Mouse (Mus musculus) thymus, adult 2 months (tissue): ENCODE results near the gene Capns1.
"Not testable (repeated sequence)": the region's sequence is repeated elsewhere in the genome, so short reads cannot be mapped to it uniquely, and the experiment has no call there.

ENCODE experiments used
- CTCF ChIP-seq: fragments of 200-500 bp; IDR thresholded peaks from 2 replicates; pipeline ENCODE4 v1.5.1; 2012; ENCODE audit warnings: mild to moderate bottlenecking, control low read depth, low read length, moderate library complexity, borderline replicate concordance; ENCODE audit not compliant: control insufficient read depth, poor library complexity, insufficient read depth; ENCODE audit errors: extremely low read depth
- POLR2A ChIP-seq: fragments of 200-500 bp; IDR thresholded peaks from 2 replicates; pipeline ENCODE4 v1.6.1; 2012; ENCODE audit warnings: mild to moderate bottlenecking, low read length, control low read depth, moderate library complexity; ENCODE audit not compliant: control insufficient read depth, poor library complexity, insufficient read depth; ENCODE audit errors: extremely low read depth

DNA sequence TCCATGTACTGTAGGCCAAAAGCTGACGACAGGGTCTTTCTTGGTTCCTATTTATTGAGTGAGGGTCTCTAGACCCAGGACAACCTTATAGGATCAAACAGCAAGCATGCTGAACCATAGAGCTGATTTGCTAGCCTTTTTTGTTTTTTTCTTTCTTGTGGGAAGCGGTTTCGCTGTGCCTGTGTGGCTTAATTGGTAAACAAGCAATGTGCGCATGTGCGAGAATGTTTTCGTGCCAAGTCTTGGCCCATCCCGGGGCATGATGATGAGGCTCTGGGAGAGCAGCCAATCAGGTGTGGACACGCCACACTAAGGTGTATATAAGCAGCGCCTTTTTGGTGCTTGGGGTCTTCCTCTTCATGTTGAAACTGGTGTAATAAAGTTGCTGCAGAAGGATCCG lies 16.7 kb downstream of the Capns1 start:
- TF ChIP-seq POLR2A, CTCF: not testable (repeated sequence)
